Mouse (Mus musculus) kidney, embryonic 15.5 days (tissue): ENCODE measurements at regions not wholly inside any gene's neighbourhood (a gene's known extent, or its start where the extent isn't known, plus 50 kb on each side); places are given as distances from the start of the nearest gene placed in this dataset.

ENCODE experiments used
- ATAC-seq: fragments of 200-750 bp; cut with Nextera tagmentation; replicated peaks from 2 replicates; pipeline ENCODE4 v1.8.0; 2017; ENCODE audit warnings: moderate TSS enrichment; ENCODE audit not compliant: low FRiP score
- H3K27ac ChIP-seq: fragments of 300-500 bp; sonication (generic); 2 replicates; pipeline ENCODE4 v1.5.1; 2015; ENCODE audit warnings: mild to moderate bottlenecking, inconsistent platforms
- H3K27me3 ChIP-seq: fragments of 300-500 bp; sonication (generic); 2 replicates; pipeline ENCODE4 v1.6.1; 2015; ENCODE audit warnings: inconsistent platforms
- H3K36me3 ChIP-seq: fragments of 300-500 bp; sonication (generic); 2 replicates; pipeline ENCODE4 v1.6.1; 2015; ENCODE audit warnings: inconsistent platforms
- H3K4me1 ChIP-seq: fragments of 300-500 bp; sonication (generic); 2 replicates; pipeline ENCODE4 v1.6.1; 2015; ENCODE audit warnings: inconsistent platforms
- H3K4me2 ChIP-seq: fragments of 300-500 bp; sonication (generic); 2 replicates; pipeline ENCODE4 v1.6.1; 2015; ENCODE audit warnings: moderate library complexity, mild to moderate bottlenecking, inconsistent platforms
- H3K4me3 ChIP-seq: fragments of 300-500 bp; sonication (generic); replicated peaks from 2 replicates; pipeline ENCODE4 v1.5.1; 2015; ENCODE audit warnings: mild to moderate bottlenecking, inconsistent platforms
- H3K9ac ChIP-seq: fragments of 300-500 bp; sonication (generic); 2 replicates; pipeline ENCODE4 v1.6.1; 2015; ENCODE audit warnings: mild to moderate bottlenecking, inconsistent platforms
- H3K9me3 ChIP-seq: fragments of 300-500 bp; sonication (generic); replicated peaks from 2 replicates; pipeline ENCODE4 v1.6.1; 2016; ENCODE audit warnings: inconsistent platforms
- WGBS: fragments of 180-500 bp; shearing (Covaris S2); methylation state at CpG from one replicate; pipeline ENCODE4 v1.1.7; 2015; ENCODE audit warnings: mixed read lengths; 5-methylcytosine and 5-hydroxymethylcytosine counted together

GRCm38 (mm10) chr3:38134425-38134824 lies 350.2 kb downstream of the Ankrd50 start:
- Histone ChIP-seq H3K4me2 (no peak overlapping the region), H3K4me1 (peaks cover 42% of the 10 kb centered on the region), H3K36me3 (no peaks in the 10 kb centered on the region), H3K9ac (no peak overlapping the region), H3K27ac (no peak overlapping the region), H3K9me3 (no peaks in the 10 kb centered on the region), H3K4me3 (no peak overlapping the region), H3K27me3 (no peaks in the 10 kb centered on the region)
- 91% methylated on average over 4 of the region's 4 CpGs for whole genome bisulfite sequencing
- no peak for ATAC-seq

- Histone ChIP-seq H3K36me3 (no peaks in the 10 kb centered on the region), H3K27ac (peak overlapping the region; percentile 74), H3K4me2 (no peak overlapping the region), H3K9ac (no peak overlapping the region), H3K4me1 (peaks cover 57% of the 10 kb centered on the region), H3K9me3 (no peaks in the 10 kb centered on the region), H3K4me3 (no peak overlapping the region), H3K27me3 (no peaks in the 10 kb centered on the region)
- 53% methylated on average over 3 of the region's 3 CpGs for WGBS
- ATAC-seq = peak; percentile 64
Observed at GRCm38 (mm10) chr3:38131887-38132220, 352.8 kb downstream of the Ankrd50 start.

GRCm38 (mm10) chr3:38131176-38131886 lies 353.3 kb downstream of the Ankrd50 start:
- H3K27ac ChIP-seq = peak overlapping the region; percentile 74; the same call in 1 of the 2 replicates
- H3K9me3 ChIP-seq = no peaks in the 10 kb centered on the region
- WGBS = 67% methylated on average over 12 of the region's 12 CpGs
- no peaks in the 10 kb centered on the region for H3K27me3 ChIP-seq
- no peak overlapping the region for H3K4me3 ChIP-seq
- no peak overlapping the region for H3K4me2 ChIP-seq
- H3K36me3 ChIP-seq = no peaks in the 10 kb centered on the region
- H3K4me1 ChIP-seq = peaks cover 54% of the 10 kb centered on the region
- H3K9ac ChIP-seq = no peak overlapping the region
- ATAC-seq = peak; percentile 70

- H3K27me3 ChIP-seq = no peaks in the 10 kb centered on the region
- H3K4me1 ChIP-seq = peaks cover 43% of the 10 kb centered on the region
- no peak overlapping the region for H3K4me3 ChIP-seq
- H3K9ac ChIP-seq = no peak overlapping the region
- H3K9me3 ChIP-seq = peaks cover 6% of the 10 kb centered on the region; the same call in 1 of the 2 replicates
- H3K4me2 ChIP-seq = no peak overlapping the region
- no peaks in the 10 kb centered on the region for H3K36me3 ChIP-seq
- 14% methylated on average over 1 of the region's 1 CpGs for WGBS
- H3K27ac ChIP-seq = peak overlapping the region; percentile 52; the same call in 1 of the 2 replicates
- no peak for ATAC-seq
Observed at GRCm38 (mm10) chr3:38130088-38130487, 354.6 kb downstream of the Ankrd50 start.

- no peak for ATAC-seq
Observed at GRCm38 (mm10) chr3:38129167-38129500, 355.5 kb downstream of the Ankrd50 start.

GRCm38 (mm10) chr3:38128486-38129166 lies 356.0 kb downstream of the Ankrd50 start:
- no peak; the same call in 1 of the 2 replicates for ATAC-seq
- Histone ChIP-seq H3K36me3 (no peaks in the 10 kb centered on the region), H3K4me3 (no peak overlapping the region), H3K9me3 (peaks cover 6% of the 10 kb centered on the region; the same call in 1 of the 2 replicates), H3K27ac (peak overlapping the region; percentile 39), H3K4me1 (peaks cover 39% of the 10 kb centered on the region), H3K4me2 (no peak overlapping the region), H3K9ac (no peak overlapping the region), H3K27me3 (no peaks in the 10 kb centered on the region)
- WGBS = 22% methylated on average over 5 of the region's 5 CpGs

More at GRCm38 (mm10) chr3:38129167-38129500, 355.5 kb downstream of the Ankrd50 start:
- Histone ChIP-seq H3K9me3 (peaks cover 6% of the 10 kb centered on the region; the same call in 1 of the 2 replicates), H3K27ac (peak overlapping the region; percentile 15), H3K36me3 (no peaks in the 10 kb centered on the region), H3K4me3 (no peak overlapping the region), H3K4me2 (no peak overlapping the region), H3K9ac (no peak overlapping the region), H3K27me3 (no peaks in the 10 kb centered on the region), H3K4me1 (peaks cover 39% of the 10 kb centered on the region)
- 49% methylated on average over 2 of the region's 2 CpGs for WGBS

GRCm38 (mm10) chr3:38116071-38116787 lies 368.4 kb downstream of the Ankrd50 start:
- H3K27me3 ChIP-seq = no peaks in the 10 kb centered on the region
- H3K27ac ChIP-seq = peak overlapping the region; percentile 78
- no peaks in the 10 kb centered on the region for H3K36me3 ChIP-seq
- no peak overlapping the region for H3K9ac ChIP-seq
- no peaks in the 10 kb centered on the region for H3K9me3 ChIP-seq
- ATAC-seq = peak; percentile 83
- H3K4me3 ChIP-seq = no peak overlapping the region
- peaks cover 22% of the 10 kb centered on the region for H3K4me1 ChIP-seq
- 22% methylated on average over 7 of the region's 7 CpGs for whole genome bisulfite sequencing
- H3K4me2 ChIP-seq = no peak overlapping the region

- Histone ChIP-seq H3K4me3 (no peak overlapping the region), H3K4me1 (peaks cover 22% of the 10 kb centered on the region), H3K27ac (no peak overlapping the region), H3K9ac (no peak overlapping the region), H3K9me3 (no peaks in the 10 kb centered on the region), H3K4me2 (no peak overlapping the region), H3K27me3 (no peaks in the 10 kb centered on the region), H3K36me3 (no peaks in the 10 kb centered on the region)
- 80% methylated on average over 3 of the region's 3 CpGs for WGBS
- ATAC-seq = no peak
Observed at GRCm38 (mm10) chr3:38112568-38112967, 372.1 kb downstream of the Ankrd50 start.

- ATAC-seq = no peak
- WGBS = 79% methylated on average over 4 of the region's 4 CpGs
- no peak overlapping the region for H3K27ac ChIP-seq
Observed at GRCm38 (mm10) chr3:38105022-38105857, 379.4 kb downstream of the Ankrd50 start.

GRCm38 (mm10) chr3:38104418-38104817 lies 380.1 kb upstream of the Gm5148 start:
- Histone ChIP-seq H3K4me2 (no peak overlapping the region), H3K9me3 (no peaks in the 10 kb centered on the region), H3K27me3 (no peaks in the 10 kb centered on the region), H3K4me3 (no peak overlapping the region), H3K9ac (no peak overlapping the region), H3K36me3 (no peaks in the 10 kb centered on the region), H3K4me1 (no peaks in the 10 kb centered on the region), H3K27ac (no peak overlapping the region)
- 87% methylated on average over 3 of the region's 3 CpGs for WGBS
- ATAC-seq = no peak

More at GRCm38 (mm10) chr3:38105022-38105857, 379.4 kb downstream of the Ankrd50 start:
- H3K4me1 ChIP-seq = no peaks in the 10 kb centered on the region
- H3K36me3 ChIP-seq = no peaks in the 10 kb centered on the region
- H3K4me3 ChIP-seq = no peak overlapping the region
- no peak overlapping the region for H3K9ac ChIP-seq
- H3K27me3 ChIP-seq = no peaks in the 10 kb centered on the region
- no peak overlapping the region for H3K4me2 ChIP-seq
- no peaks in the 10 kb centered on the region for H3K9me3 ChIP-seq

GRCm38 (mm10) chr3:38102985-38103384 lies 378.7 kb upstream of the Gm5148 start:
- WGBS = 94% methylated on average over 1 of the region's 1 CpGs
- no peaks in the 10 kb centered on the region for H3K27me3 ChIP-seq
- H3K4me3 ChIP-seq = no peak overlapping the region
- H3K36me3 ChIP-seq = no peaks in the 10 kb centered on the region
- no peaks in the 10 kb centered on the region for H3K4me1 ChIP-seq
- H3K4me2 ChIP-seq = no peak overlapping the region
- H3K27ac ChIP-seq = no peak overlapping the region
- no peak for ATAC-seq
- no peak overlapping the region for H3K9ac ChIP-seq
- no peaks in the 10 kb centered on the region for H3K9me3 ChIP-seq
